Mouse (Mus musculus) cortical plate, adult 2 months (tissue): ENCODE data around the gene Tiam1.

ENCODE experiments used
- CTCF ChIP-seq: fragments of 200-500 bp; IDR thresholded peaks from 2 replicates; pipeline ENCODE4 v1.5.1; 2011; ENCODE audit warnings: mild to moderate bottlenecking, control low read depth, low read length; ENCODE audit not compliant: insufficient read depth; ENCODE audit errors: extremely low read depth
- POLR2A ChIP-seq: fragments of 200-500 bp; IDR thresholded peaks from 2 replicates; pipeline ENCODE4 v1.6.1; 2011; ENCODE audit warnings: mild to moderate bottlenecking, low read length, control low read depth; ENCODE audit not compliant: insufficient read depth; ENCODE audit errors: extremely low read depth

DNA sequence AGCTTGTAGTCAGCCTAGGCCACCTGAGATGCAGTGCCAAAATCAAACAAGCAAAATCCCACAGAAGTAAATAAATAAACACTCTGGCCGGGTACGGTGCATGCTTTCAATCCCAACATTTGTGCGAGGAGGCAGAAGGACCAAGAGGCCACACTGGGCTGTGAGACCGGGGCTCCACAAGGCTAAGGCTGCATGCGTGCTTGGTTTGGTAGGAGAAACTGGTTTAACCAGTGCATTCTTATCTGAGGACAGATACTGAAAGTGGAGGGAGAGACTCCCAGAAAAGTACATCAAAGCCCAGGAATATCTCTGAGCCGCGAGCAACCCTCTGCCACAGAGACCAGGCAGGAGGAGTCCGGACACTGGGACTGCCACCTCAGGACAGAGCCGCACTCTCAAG is 5.8 kb upstream of the Tiam1 start:
- TF ChIP-seq CTCF (no peak), POLR2A (no peak)
